Mouse (Mus musculus): ENCODE results near the gene Arhgap22.
A peak's percentile ranks its signal among the peaks of the same experiment; 100 is the strongest.

- peak; percentile 13 to 65 (median 38); a peak in 4 of 6 replicates for TF ChIP-seq CTCF (IDR thresholded peaks at IDR 0.05 in 2 of 3, conservative IDR thresholded peaks at IDR 0.05 in 1 of 3; ENCODE audit: control insufficient read depth in 1 of 3, insufficient read depth in 1 of 3, low read depth in 2 of 3, low read length in 3 of 3, poor library complexity in 1 of 3, severe bottlenecking in 1 of 3)
- no peak for TF ChIP-seq EP300 (IDR thresholded peaks at IDR 0.05; ENCODE audit: low read depth in 1 of 2, low read length in 2 of 2)
- TF ChIP-seq ZMIZ1 (IDR thresholded peaks at IDR 0.05; ENCODE audit: low read depth, low read length), result no peak
- TF ChIP-seq POLR2AphosphoS5 (IDR thresholded peaks at IDR 0.05; ENCODE audit: borderline replicate concordance, low read depth, low read length), result no peak
- TF ChIP-seq ZC3H11A (IDR thresholded peaks at IDR 0.05; ENCODE audit: low read depth, low read length), result no peak
- TF ChIP-seq MAX (IDR thresholded peaks at IDR 0.05; ENCODE audit: low read length), result no peak
- no peak for TF ChIP-seq POLR2AphosphoS2 (IDR thresholded peaks at IDR 0.05; ENCODE audit: low read length)
- TF ChIP-seq GABPA (IDR thresholded peaks at IDR 0.05; ENCODE audit: low read depth, low read length), result no peak
- no peak for TF ChIP-seq USF1 (IDR thresholded peaks at IDR 0.05; ENCODE audit: low read depth, low read length)
Measured at GRCm38 (mm10) chr14:33402331-33402730, 188.5 kb downstream of the Arhgap22 start.

Measured in MEL (cell line).